Mouse (Mus musculus): ENCODE measurements around the gene Erf. TPM values are rescaled to one million over a fixed set of nuclear protein-coding genes. Genes with fewer than 3 reads are reported as not detected.
A peak's percentile ranks its signal among the peaks of the same experiment; 100 is the strongest.

Gene Erf
- total RNA-seq, 1 experiment from 2014 or later = 33.2 TPM

GRCm38 (mm10) chr7:25210482-25210881 is 40.1 kb downstream of the Erf start:
- DNase-seq = no peak

GRCm38 (mm10) chr7:25209161-25209622 is 41.4 kb downstream of the Erf start:
- no peak for DNase-seq

GRCm38 (mm10) chr7:25206094-25206830 is 44.3 kb downstream of the Erf start:
- peak; percentile 33 for DNase-seq

- no peak for DNase-seq
These were observed 45.0 kb downstream of the Erf start for GRCm38 (mm10) chr7:25205355-25206093.

GRCm38 (mm10) chr7:25203624-25204023 is 46.9 kb downstream of the Erf start:
- DNase-seq = no peak

GRCm38 (mm10) chr7:25197384-25198018 is 53.1 kb downstream of the Erf start:
- DNase-seq = no peak

GRCm38 (mm10) chr7:25196107-25196506 is 54.5 kb downstream of the Erf start:
- DNase-seq = no peak

GRCm38 (mm10) chr7:25195148-25195547 is 55.4 kb downstream of the Erf start:
- no peak for DNase-seq

Small RNA genes within 50 kb of the gene (microRNA-seq; reads per million reads assigned to microRNA genes)
- gene Mir7048 = 0 to 0.34 reads per million in 2 experiments

Other genes starting within 250 kb of the Erf start
- gene Atp1a3, start 244.8 kb downstream of the Erf start, total RNA-seq (2021) = 84.1 and 110 TPM in 2 replicates
- gene Grik5, start 178.4 kb downstream of the Erf start, total RNA-seq (2021) = 15.4 and 22.6 TPM in 2 replicates
- gene Zfp574, start 178.2 kb downstream of the Erf start, total RNA-seq (2021) = 21.0 and 23.3 TPM in 2 replicates
- 0.67 and 1.0 TPM in 2 replicates for gene Pou2f2, start 71.0 kb downstream of the Erf start, total RNA-seq (2021)
- gene Dedd2, start 30.1 kb downstream of the Erf start, total RNA-seq (2021) = 17.5 and 18.0 TPM in 2 replicates
- 14.6 and 16.0 TPM in 2 replicates for gene Zfp526, start 29.3 kb downstream of the Erf start, total RNA-seq (2021)
- 97.4 and 108 TPM in 2 replicates for gene Gsk3a, start 12.9 kb downstream of the Erf start, total RNA-seq (2021)
- gene Cic, start 16.9 kb upstream of the Erf start, total RNA-seq (2021) = 134 and 146 TPM in 2 replicates
- gene Pafah1b3, start 47.2 kb upstream of the Erf start, total RNA-seq (2021) = 31.9 and 35.8 TPM in 2 replicates
- gene Prr19, start 50.6 kb upstream of the Erf start, total RNA-seq (2021) = not detected in 2 replicates
- gene Tmem145, start 55.3 kb upstream of the Erf start, total RNA-seq (2021) = 1.6 and 3.7 TPM in 2 replicates
- gene Megf8, start 66.4 kb upstream of the Erf start, total RNA-seq (2021) = 56.9 and 77.1 TPM in 2 replicates
- gene Cnfn, start 119.0 kb upstream of the Erf start, total RNA-seq (2021) = not detected in 2 replicates
- gene Lipe, start 147.9 kb upstream of the Erf start, total RNA-seq (2021) = 295 and 303 TPM in 2 replicates
- gene Cxcl17, start 162.1 kb upstream of the Erf start, total RNA-seq (2021) = not detected in 2 replicates
- 19.9 and 22.7 TPM in 2 replicates for gene Ceacam1, start 226.8 kb upstream of the Erf start, total RNA-seq (2021)

Data from adrenal gland, postnatal 25 days (tissue).